Mouse (Mus musculus): Measurements from ENCODE around the gene Cmtm3.

Gene Cmtm3

DNA sequence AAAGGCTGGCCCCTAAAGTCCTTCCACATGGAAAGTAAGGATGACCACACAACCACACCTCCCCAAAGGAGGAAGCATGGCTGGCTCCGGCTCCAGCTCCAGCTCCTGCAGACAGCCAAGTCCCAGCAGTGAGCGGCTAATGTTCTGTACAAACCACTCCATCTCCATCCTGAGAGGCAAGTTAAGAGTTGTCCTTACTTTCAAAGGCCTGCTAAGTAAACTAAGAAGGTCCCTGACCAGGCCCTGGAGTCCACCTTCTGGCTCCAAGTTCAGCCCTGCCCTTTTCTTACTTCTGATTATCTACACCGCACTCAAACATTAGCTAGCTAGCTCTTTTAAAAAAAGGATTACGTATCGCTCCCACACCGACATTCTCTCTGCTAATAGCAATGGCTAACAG, 54.6 kb downstream of the Cmtm3 start:
- ChIA-PET POLR2A (interaction anchor here in 2 of 4 experiments (0.7 to 1.7 kb wide), 7 partner anchors 12 to 131 kb away, joined by 3 to 6 read pairs (median 3); no protein-coding TSS in a partner anchor), CTCF (no interaction called here)

DNA sequence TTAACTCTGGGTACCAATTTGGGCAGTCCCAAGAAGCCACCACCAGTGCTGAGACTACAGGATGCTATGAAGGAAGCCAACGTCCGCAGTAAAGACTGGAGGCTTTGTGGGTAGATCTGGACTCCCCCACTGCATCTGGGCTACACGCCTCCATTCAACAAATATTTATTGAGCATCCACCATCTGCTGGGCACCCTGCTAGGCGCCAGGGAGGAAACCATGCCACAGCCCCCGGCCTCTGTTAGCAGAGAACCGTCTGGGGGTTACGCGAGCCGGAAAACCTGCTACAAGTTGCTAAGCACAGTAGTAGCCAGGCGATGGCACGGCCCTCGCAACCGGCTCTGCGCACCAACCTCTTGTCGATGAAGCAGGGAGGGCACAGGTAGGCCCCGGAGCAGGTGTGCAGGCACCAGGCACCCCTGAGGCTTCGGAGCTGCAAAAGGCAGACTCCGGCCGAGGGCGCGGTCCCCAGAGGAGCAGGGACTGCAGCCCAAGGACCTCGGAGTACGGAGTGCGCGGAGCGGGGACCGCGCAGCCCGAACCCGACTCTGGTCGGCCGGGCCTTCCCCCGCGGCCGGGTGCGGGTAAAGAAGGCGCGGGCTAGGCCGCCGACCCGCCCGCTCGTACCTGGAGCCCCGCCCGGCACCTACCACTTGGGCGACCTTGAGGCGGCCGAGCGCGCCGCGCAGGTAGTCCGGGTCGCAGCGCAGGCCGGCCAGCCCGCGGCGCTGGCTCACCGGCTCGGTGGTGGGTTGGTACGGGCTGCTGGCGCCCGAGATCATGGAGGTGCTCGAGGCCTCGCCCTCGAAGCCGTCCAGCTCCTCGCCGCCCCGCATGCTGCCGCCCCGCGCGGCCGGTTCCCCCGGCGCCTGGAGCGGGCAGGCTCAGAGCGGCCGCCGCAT, 55.8 kb downstream of the Cmtm3 start:
- ChIA-PET CTCF (interaction anchor here in 3 of 4 experiments (0.6 to 2.6 kb wide), 3 partner anchors 51 to 113 kb away, joined by 3 to 9 read pairs (median 8); no protein-coding TSS in a partner anchor), POLR2A (interaction anchor here in 2 of 4 experiments (0.6 to 2.0 kb wide), 7 partner anchors 9 to 1077 kb away, joined by 3 to 6 read pairs (median 3); partner anchors contain the start of gene Dync1li2 (in 1 of the 2))

DNA sequence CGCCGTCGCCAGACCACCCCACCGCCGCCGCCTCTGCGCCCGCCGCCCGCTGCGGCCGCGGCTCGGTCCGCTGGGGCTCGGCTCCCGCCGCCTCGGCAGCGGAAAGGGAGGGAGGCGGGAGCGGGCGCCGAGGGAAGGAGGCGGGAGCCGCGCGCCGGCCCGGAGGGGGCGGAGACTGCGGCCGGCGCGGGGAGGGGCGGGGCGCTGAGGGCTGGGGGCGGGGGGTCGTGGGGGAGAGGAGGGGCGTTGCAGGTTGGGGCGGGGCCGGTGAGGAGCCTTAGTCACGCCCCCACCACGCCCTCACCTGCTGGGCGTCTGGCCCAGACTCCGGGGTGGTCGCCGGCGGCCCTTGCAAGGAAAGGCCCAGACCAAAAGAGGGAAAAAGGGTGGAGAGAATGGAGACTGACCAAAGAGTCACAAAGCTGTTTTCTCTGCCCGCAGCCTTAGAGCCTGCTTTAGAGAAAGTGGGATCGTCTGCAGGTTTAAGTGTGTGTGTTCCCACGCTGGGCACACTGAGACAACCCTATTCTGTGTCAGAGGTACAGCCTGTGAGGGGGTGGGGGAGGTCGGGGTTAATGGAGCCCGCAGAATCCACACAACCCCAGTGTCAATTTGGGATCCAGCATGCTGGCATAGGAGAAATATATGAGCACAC, 56.6 kb downstream of the Cmtm3 start, which contains the start of gene Cmtm4:
TSS of gene Cmtm4 (minus strand) at position 105 of the 655 bp plus-strand sequence.
- POLR2A ChIA-PET = interaction anchor here in 3 of 4 experiments (0.6 to 2.9 kb wide), 13 partner anchors 10 to 162 kb away, joined by 3 to 16 read pairs (median 4); partner anchors contain the start of gene Dync1li2 (in 1 of the 3)
- CTCF ChIA-PET = interaction anchor here in 2 of 4 experiments (0.6 to 2.6 kb wide), 4 partner anchors 11 to 52 kb away, joined by 3 to 8 read pairs (median 3); no protein-coding TSS in a partner anchor
